Mouse (Mus musculus): ENCODE measurements around the gene Snd1.

Gene Snd1

GRCm38 (mm10) chr6:28842375-28843276 lies 367.7 kb downstream of the Snd1 start:
- no peak for DNase-seq (ENCODE audit: low spot score)

- peak; percentile 70 for DNase-seq (ENCODE audit: low spot score)
These were observed 370.7 kb downstream of the Snd1 start for GRCm38 (mm10) chr6:28845610-28846009.

GRCm38 (mm10) chr6:28847616-28848015 lies 372.7 kb downstream of the Snd1 start:
- DNase-seq (ENCODE audit: low spot score), result no peak

- no peak for DNase-seq (ENCODE audit: low spot score)
These were observed 373.4 kb downstream of the Snd1 start for GRCm38 (mm10) chr6:28848285-28848794.

GRCm38 (mm10) chr6:28848891-28849290 lies 374.0 kb downstream of the Snd1 start:
- DNase-seq (ENCODE audit: low spot score), result no peak

GRCm38 (mm10) chr6:28849317-28849716 lies 374.4 kb downstream of the Snd1 start:
- no peak for DNase-seq (ENCODE audit: low spot score)

- DNase-seq (ENCODE audit: low spot score), result no peak
These were observed 375.5 kb downstream of the Snd1 start for GRCm38 (mm10) chr6:28850326-28850900.

GRCm38 (mm10) chr6:28852342-28852741 lies 377.4 kb downstream of the Snd1 start:
- no peak for DNase-seq (ENCODE audit: low spot score)

GRCm38 (mm10) chr6:28853164-28853563 lies 378.2 kb downstream of the Snd1 start:
- DNase-seq (ENCODE audit: low spot score), result no peak

GRCm38 (mm10) chr6:28853654-28854053 lies 378.7 kb downstream of the Snd1 start:
- no peak for DNase-seq (ENCODE audit: low spot score)

- DNase-seq (ENCODE audit: low spot score), result no peak
These were observed 379.7 kb downstream of the Snd1 start for GRCm38 (mm10) chr6:28854598-28854997.

GRCm38 (mm10) chr6:28855442-28855841 lies 380.5 kb downstream of the Snd1 start:
- peak; percentile 68 for DNase-seq (ENCODE audit: low spot score)

GRCm38 (mm10) chr6:28856789-28857188 lies 381.9 kb downstream of the Snd1 start:
- DNase-seq (ENCODE audit: low spot score), result no peak

- DNase-seq (ENCODE audit: low spot score), result peak; percentile 30
These were observed 382.6 kb downstream of the Snd1 start for GRCm38 (mm10) chr6:28857198-28858180.

- no peak for DNase-seq (ENCODE audit: low spot score)
These were observed 384.2 kb downstream of the Snd1 start for GRCm38 (mm10) chr6:28859094-28859493.

GRCm38 (mm10) chr6:28860450-28860849 lies 385.5 kb downstream of the Snd1 start:
- DNase-seq (ENCODE audit: low spot score), result no peak

GRCm38 (mm10) chr6:28860922-28861321 lies 386.0 kb downstream of the Snd1 start:
- DNase-seq (ENCODE audit: low spot score), result no peak

- peak; percentile 55 for DNase-seq (ENCODE audit: low spot score)
These were observed 387.4 kb downstream of the Snd1 start for GRCm38 (mm10) chr6:28862304-28862703.

GRCm38 (mm10) chr6:28864684-28865083 lies 389.7 kb downstream of the Snd1 start:
- no peak for DNase-seq (ENCODE audit: low spot score)

GRCm38 (mm10) chr6:28865112-28865511 lies 390.2 kb downstream of the Snd1 start:
- DNase-seq (ENCODE audit: low spot score), result no peak

GRCm38 (mm10) chr6:28866206-28866605 lies 391.3 kb downstream of the Snd1 start:
- no peak for DNase-seq (ENCODE audit: low spot score)

Data from MN1 (cell line).